Mouse (Mus musculus) CH12.LX (cell line): ENCODE data around the gene Stx4a. TPM values are rescaled to one million over a fixed set of nuclear protein-coding genes. Genes with fewer than 3 reads are reported as not detected.

Source experiments
- DNase-seq: peaks from one replicate; pipeline ENCODE4 v3.0.0-alpha.2; 2013; ENCODE audit errors: extremely low read depth
- H3K27ac ChIP-seq: 2 replicates; pipeline ENCODE4 v1.5.1; 2012; ENCODE audit warnings: low read depth, mild to moderate bottlenecking, control low read depth, moderate library complexity; ENCODE audit not compliant: insufficient read depth
- H3K27me3 ChIP-seq: replicated peaks from 2 replicates; pipeline ENCODE3; 2012; ENCODE audit warnings: inconsistent platforms
- H3K36me3 ChIP-seq, 2 experiments: replicated peaks in 1 of 2; 2 replicates each; pipeline versions ENCODE3 to v1.6.1; 2012; ENCODE audit warnings: inconsistent platforms in 1 of 2, low read length in 1 of 2, mild to moderate bottlenecking in 1 of 2, mixed read lengths in 1 of 2, moderate library complexity in 1 of 2; ENCODE audit not compliant: control insufficient read depth in 1 of 2, insufficient read depth in 1 of 2
- H3K4me1 ChIP-seq, 2 experiments: 2 replicates each; pipeline ENCODE4 v1.6.1; 2012; ENCODE audit warnings: inconsistent platforms in 1 of 2, moderate library complexity in 1 of 2; ENCODE audit not compliant: insufficient read depth in 2 of 2, control insufficient read depth in 1 of 2
- H3K4me2 ChIP-seq: 2 replicates; pipeline ENCODE4 v1.6.1; 2012; ENCODE audit warnings: low read depth, mild to moderate bottlenecking, control low read depth; ENCODE audit not compliant: poor library complexity, insufficient read depth, severe bottlenecking
- H3K4me3 ChIP-seq, 3 experiments: fragments of 150-350 bp in 1 of 3; sonication (generic) in 1 of 3; replicated peaks in 1 of 3; 2 replicates each; pipeline versions ENCODE3 to v1.5.1; 2011 to 2012; ENCODE audit warnings: low read depth in 2 of 3, low read length in 2 of 3, mild to moderate bottlenecking in 2 of 3, moderate library complexity in 2 of 3, control low read depth in 1 of 3, improper control_type of control experiment in 1 of 3, inconsistent platforms in 1 of 3, mixed read lengths in 1 of 3; ENCODE audit not compliant: poor library complexity in 1 of 3
- H3K79me2 ChIP-seq: replicated peaks from 2 replicates; pipeline ENCODE4 v1.6.1; 2012; ENCODE audit warnings: mild to moderate bottlenecking, moderate library complexity; ENCODE audit not compliant: control insufficient read depth, poor library complexity, insufficient read depth, severe bottlenecking; ENCODE audit errors: extremely low read depth
- H3K9ac ChIP-seq: 2 replicates; pipeline ENCODE4 v1.6.1; 2012; ENCODE audit warnings: low read depth, mild to moderate bottlenecking, control low read depth, moderate library complexity; ENCODE audit not compliant: insufficient read depth
- H3K9me3 ChIP-seq: replicated peaks from 2 replicates; pipeline ENCODE3; 2012; ENCODE audit warnings: low read length, inconsistent platforms, mixed read lengths
- BHLHE40 ChIP-seq: IDR thresholded peaks from 2 replicates; pipeline ENCODE4 v1.6.1; 2011; ENCODE audit warnings: mild to moderate bottlenecking, low read depth, low read length, improper control_type of control experiment
- CHD1 ChIP-seq: IDR thresholded peaks from 2 replicates; pipeline ENCODE4 v1.6.1; 2012; ENCODE audit warnings: low read depth, low read length, improper control_type of control experiment, inconsistent platforms
- CHD2 ChIP-seq: IDR thresholded peaks from 2 replicates; pipeline ENCODE4 v1.6.1; 2011; ENCODE audit warnings: low read length, improper control_type of control experiment
- CTCF ChIP-seq, 2 experiments: IDR thresholded peaks in 1 of 2; conservative IDR thresholded peaks in 1 of 2; 2 replicates each; pipeline ENCODE4 v1.5.1; 2011 to 2012; ENCODE audit warnings: low read depth in 2 of 2, low read length in 2 of 2, improper control_type of control experiment in 1 of 2, inconsistent platforms in 1 of 2, mild to moderate bottlenecking in 1 of 2, moderate library complexity in 1 of 2
- E2F4 ChIP-seq: IDR thresholded peaks from 2 replicates; pipeline ENCODE4 v1.6.1; 2011; ENCODE audit warnings: low read depth, low read length, improper control_type of control experiment; ENCODE audit not compliant: insufficient replicate concordance
- ELF1 ChIP-seq: IDR thresholded peaks from 2 replicates; pipeline ENCODE4 v1.6.1; 2014; ENCODE audit warnings: low read depth, mild to moderate bottlenecking, inconsistent platforms, low read length, improper control_type of control experiment
- EP300 ChIP-seq: IDR thresholded peaks from 2 replicates; pipeline ENCODE4 v1.6.1; 2011; ENCODE audit warnings: low read length, improper control_type of control experiment
- ETS1 ChIP-seq: conservative IDR thresholded peaks from 2 replicates; pipeline ENCODE4 v1.6.1; 2012; ENCODE audit warnings: low read depth, mild to moderate bottlenecking, inconsistent platforms, low read length, improper control_type of control experiment, moderate library complexity
- GABPA ChIP-seq: IDR thresholded peaks from 2 replicates; pipeline ENCODE4 v1.6.1; 2012; ENCODE audit warnings: low read depth, low read length, improper control_type of control experiment, inconsistent platforms; ENCODE audit not compliant: insufficient replicate concordance
- HCFC1 ChIP-seq: IDR thresholded peaks from 2 replicates; pipeline ENCODE4 v1.6.1; 2012; ENCODE audit warnings: low read depth, mild to moderate bottlenecking, inconsistent platforms, low read length, improper control_type of control experiment
- IRF4 ChIP-seq: IDR thresholded peaks from 2 replicates; pipeline ENCODE4 v1.6.1; 2014; ENCODE audit warnings: low read depth, mild to moderate bottlenecking, inconsistent platforms, low read length, improper control_type of control experiment
- JUN ChIP-seq: IDR thresholded peaks from 2 replicates; pipeline ENCODE4 v1.6.1; 2011; ENCODE audit warnings: low read depth, mild to moderate bottlenecking, low read length, improper control_type of control experiment, moderate library complexity; ENCODE audit not compliant: insufficient read depth
- JUND ChIP-seq: conservative IDR thresholded peaks from 2 replicates; pipeline ENCODE4 v1.6.1; 2011; ENCODE audit warnings: low read depth, low read length, improper control_type of control experiment
- KAT2A ChIP-seq: IDR thresholded peaks from 2 replicates; pipeline ENCODE4 v1.6.1; 2012; ENCODE audit warnings: low read length, improper control_type of control experiment, inconsistent platforms; ENCODE audit not compliant: insufficient replicate concordance
- MAFK ChIP-seq: IDR thresholded peaks from 2 replicates; pipeline ENCODE4 v1.6.1; 2011; ENCODE audit warnings: low read length, improper control_type of control experiment; ENCODE audit not compliant: insufficient replicate concordance
- MAX ChIP-seq: IDR thresholded peaks from 2 replicates; pipeline ENCODE4 v1.6.1; 2011; ENCODE audit warnings: low read length, improper control_type of control experiment
- MAZ ChIP-seq: IDR thresholded peaks from 2 replicates; pipeline ENCODE4 v1.6.1; 2012; ENCODE audit warnings: low read depth, mild to moderate bottlenecking, inconsistent platforms, low read length, improper control_type of control experiment, moderate library complexity
- MEF2A ChIP-seq: IDR thresholded peaks from 2 replicates; pipeline ENCODE4 v1.6.1; 2014; ENCODE audit warnings: low read depth, mild to moderate bottlenecking, inconsistent platforms, low read length, improper control_type of control experiment, borderline replicate concordance
- MXI1 ChIP-seq: IDR thresholded peaks from 2 replicates; pipeline ENCODE4 v1.6.1; 2011; ENCODE audit warnings: mild to moderate bottlenecking, low read depth, low read length, improper control_type of control experiment
- MYC ChIP-seq: IDR thresholded peaks from 2 replicates; pipeline ENCODE4 v1.6.1; 2011; ENCODE audit warnings: low read depth, mild to moderate bottlenecking, improper control_type of control experiment, low read length
- NELFE ChIP-seq: IDR thresholded peaks from 2 replicates; pipeline ENCODE4 v1.6.1; 2011; ENCODE audit warnings: low read depth, low read length, improper control_type of control experiment
- NRF1 ChIP-seq: IDR thresholded peaks from 2 replicates; pipeline ENCODE4 v1.6.1; 2014; ENCODE audit warnings: low read depth, mild to moderate bottlenecking, inconsistent platforms, low read length, improper control_type of control experiment, moderate library complexity
- PAX5 ChIP-seq: IDR thresholded peaks from 2 replicates; pipeline ENCODE4 v1.6.1; 2012; ENCODE audit warnings: low read length, inconsistent platforms, mixed read lengths
- POLR2A ChIP-seq: IDR thresholded peaks from 2 replicates; pipeline ENCODE4 v1.6.1; 2011; ENCODE audit warnings: low read depth, mild to moderate bottlenecking, improper control_type of control experiment, low read length
- POLR2AphosphoS2 ChIP-seq: IDR thresholded peaks from 2 replicates; pipeline ENCODE4 v1.6.1; 2011; ENCODE audit warnings: low read depth, low read length, improper control_type of control experiment
- RAD21 ChIP-seq: IDR thresholded peaks from 2 replicates; pipeline ENCODE4 v1.6.1; 2011; ENCODE audit warnings: low read depth, mild to moderate bottlenecking, low read length, improper control_type of control experiment, moderate library complexity
- RCOR1 ChIP-seq: conservative IDR thresholded peaks from 2 replicates; pipeline ENCODE4 v1.6.1; 2012; ENCODE audit warnings: low read depth, mild to moderate bottlenecking, inconsistent platforms, low read length, improper control_type of control experiment
- SIN3A ChIP-seq: IDR thresholded peaks from 2 replicates; pipeline ENCODE4 v1.6.1; 2012; ENCODE audit warnings: low read length, improper control_type of control experiment, inconsistent platforms
- SMC3 ChIP-seq: IDR thresholded peaks from 2 replicates; pipeline ENCODE4 v1.6.1; 2011; ENCODE audit warnings: low read depth, low read length, improper control_type of control experiment
- TBP ChIP-seq: conservative IDR thresholded peaks from 2 replicates; pipeline ENCODE4 v1.6.1; 2011; ENCODE audit warnings: low read depth, low read length, improper control_type of control experiment
- TCF12 ChIP-seq: IDR thresholded peaks from 2 replicates; pipeline ENCODE4 v1.6.1; 2014; ENCODE audit warnings: low read depth, mild to moderate bottlenecking, inconsistent platforms, low read length, improper control_type of control experiment
- UBTF ChIP-seq: IDR thresholded peaks from 2 replicates; pipeline ENCODE4 v1.6.1; 2012; ENCODE audit warnings: low read depth, mild to moderate bottlenecking, inconsistent platforms, low read length, improper control_type of control experiment, moderate library complexity
- USF1 ChIP-seq: IDR thresholded peaks from 2 replicates; pipeline ENCODE4 v1.6.1; 2014; ENCODE audit warnings: low read depth, mild to moderate bottlenecking, inconsistent platforms, low read length, improper control_type of control experiment
- USF2 ChIP-seq: conservative IDR thresholded peaks from 2 replicates; pipeline ENCODE4 v1.6.1; 2011; ENCODE audit warnings: low read depth, low read length, improper control_type of control experiment
- ZC3H11A ChIP-seq: IDR thresholded peaks from 2 replicates; pipeline ENCODE4 v1.6.1; 2012; ENCODE audit warnings: low read depth, mild to moderate bottlenecking, inconsistent platforms, low read length, improper control_type of control experiment
- ZKSCAN1 ChIP-seq: IDR thresholded peaks from 2 replicates; pipeline ENCODE4 v1.6.1; 2012; ENCODE audit warnings: low read depth, inconsistent platforms, low read length, improper control_type of control experiment, borderline replicate concordance
- ZMIZ1 ChIP-seq: IDR thresholded peaks from 2 replicates; pipeline ENCODE4 v1.6.1; 2012; ENCODE audit warnings: low read depth, mild to moderate bottlenecking, inconsistent platforms, low read length, improper control_type of control experiment
- ZNF384 ChIP-seq: IDR thresholded peaks from 2 replicates; pipeline ENCODE4 v1.6.1; 2012; ENCODE audit warnings: low read depth, low read length, improper control_type of control experiment, inconsistent platforms
- dilution Hi-C: fragments of 300-500 bp; cut with MboI; formaldehyde crosslinking; loops from 2 replicates; pipeline ENCODE4 v1.14.3; 2020; ENCODE audit warnings: low sequenced_read_pairs; ENCODE audit not compliant: extremely low pct_unique_long_range_greater_than_20kb, extremely low pct_ligation_motif_present
- in situ Hi-C: fragments of 300-500 bp; cut with MboI; formaldehyde crosslinking; loops from 3 replicates; pipeline ENCODE4 v1.14.3; 2019; ENCODE audit warnings: low sequenced_read_pairs, low pct_ligation_motif_present, low pct_unique_long_range_greater_than_20kb, mixed read lengths
- polyA plus RNA-seq: library from polyadenylated mRNA; unstranded; fragments of >175 nt; gene quantifications from 2 replicates; pipeline ENCODE4 v1.2.1, GENCODE M21; 2012; ENCODE audit warnings: low read depth; ENCODE audit not compliant: insufficient read length
- total RNA-seq, 2 experiments: library from RNA; depleted of rRNA; stranded (reverse); fragments of 300-350 nt in 1 of 2; fragments of >200 nt in 1 of 2; gene quantifications; 2 replicates each; pipeline ENCODE4 v1.2.3; 2012 to 2014

Stx4a gene
- total and polyA plus RNA-seq, 3 experiments = 16.5 to 50.5 (median 25.4) TPM

DNA sequence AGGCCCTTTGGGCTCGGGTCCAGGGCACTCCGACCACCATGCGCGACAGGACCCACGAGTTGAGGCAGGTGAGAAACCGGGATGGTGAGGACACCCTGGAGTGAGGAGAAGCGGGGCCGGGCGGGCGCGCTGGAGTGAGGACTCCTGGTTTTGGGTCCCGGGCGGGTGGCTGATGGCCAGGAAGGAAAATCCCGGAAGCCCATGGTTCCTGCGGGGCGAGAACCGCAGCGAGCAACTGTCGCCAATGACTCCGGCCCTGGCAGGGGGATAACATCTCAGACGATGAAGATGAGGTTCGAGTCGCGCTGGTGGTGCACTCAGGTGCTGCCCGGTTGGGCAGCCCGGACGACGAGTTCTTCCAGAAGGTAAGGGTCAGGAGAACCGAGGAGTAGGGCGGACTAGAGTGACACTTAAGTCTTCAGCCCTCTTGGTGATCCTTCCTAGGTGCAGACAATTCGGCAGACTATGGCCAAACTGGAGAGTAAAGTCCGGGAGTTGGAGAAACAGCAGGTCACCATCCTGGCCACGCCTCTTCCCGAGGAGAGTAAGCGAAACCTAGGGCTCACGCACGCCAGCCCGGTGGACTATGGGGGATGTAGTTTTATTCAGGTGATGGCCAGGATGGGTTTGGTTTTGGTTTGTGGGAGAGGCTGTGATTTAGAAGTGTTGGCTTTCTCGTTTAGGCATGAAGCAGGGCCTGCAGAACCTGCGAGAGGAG, 18.1 kb downstream of the Stx4a start:
- H3K27me3 ChIP-seq = no peaks in the 10 kb centered on the region
- H3K4me1 ChIP-seq = peaks cover 2 to 13% of the 10 kb centered on the region in 2 experiments; a peak in 3 of 4 replicates
- H3K4me3 ChIP-seq = peak overlapping the region; percentile 65 to 87 (median 77)
- TF ChIP-seq NELFE (peak; percentile 64; the same call in 1 of the 2 replicates), ZNF384 (no peak), NRF1 (peak; percentile 62), TBP (no peak), KAT2A (peak; percentile 80; the same call in 1 of the 2 replicates), SIN3A (peak; percentile 80), MYC (peak; percentile 66; the same call in 1 of the 2 replicates), JUND (no peak), MAX (peak; percentile 59; the same call in 1 of the 2 replicates), ZC3H11A (no peak), POLR2AphosphoS2 (no peak), CHD1 (no peak), TCF12 (0 out of 2 replicates have a peak, but pooled peaks have one; percentile 27), UBTF (no peak), MXI1 (peak; percentile 87), MAZ (no peak; the same call in 1 of the 2 replicates), RCOR1 (no peak), ELF1 (peak; percentile 46; the same call in 1 of the 2 replicates), ZMIZ1 (peak; percentile 68; the same call in 1 of the 2 replicates), JUN (no peak), E2F4 (no peak), CTCF (conservative IDR thresholded peaks at IDR 0.05 in 1 of 2, IDR thresholded peaks at IDR 0.05 in 1 of 2; ENCODE audit: low read depth in 2 of 2, low read length in 2 of 2) (no peak), USF1 (no peak), HCFC1 (peak; percentile 96), USF2 (no peak), MAFK (no peak), ZKSCAN1 (no peak), CHD2 (peak; percentile 37; the same call in 1 of the 2 replicates), BHLHE40 (peak; percentile 39; the same call in 1 of the 2 replicates), MEF2A (no peak; the same call in 1 of the 2 replicates), EP300 (no peak), RAD21 (no peak), GABPA (peak; percentile 13; the same call in 1 of the 2 replicates), ETS1 (no peak), POLR2A (peak; percentile 61), IRF4 (peak; percentile 55), SMC3 (no peak), PAX5 (no peak)
- no peaks in the 10 kb centered on the region for H3K79me2 ChIP-seq
- in situ Hi-C loops = no loop called here
- H3K27ac ChIP-seq = peak overlapping the region; percentile 40
- dilution Hi-C loops = no loop called here
- peaks cover 23 to 37% of the 10 kb centered on the region in 2 experiments for H3K36me3 ChIP-seq
- DNase-seq = peak; percentile 86
- no peaks in the 10 kb centered on the region for H3K9me3 ChIP-seq
- H3K9ac ChIP-seq = peak overlapping the region; percentile 74
- peak overlapping the region; percentile 41 for H3K4me2 ChIP-seq
